Mouse (Mus musculus) intestine, embryonic 15.5 days (tissue): Measurements from ENCODE around the gene Slit3. TPM values are rescaled to one million over a fixed set of nuclear protein-coding genes. Genes with fewer than 3 reads are reported as not detected.

ENCODE experiments used
- ATAC-seq: fragments of 200-750 bp; cut with Nextera tagmentation; 2 replicates; pipeline ENCODE4 v1.8.0; 2017; ENCODE audit warnings: moderate TSS enrichment, moderate library complexity
- H3K27ac ChIP-seq: fragments of 300-500 bp; sonication (generic); 2 replicates; pipeline ENCODE4 v1.5.1; 2015; ENCODE audit warnings: mild to moderate bottlenecking, inconsistent platforms
- H3K27me3 ChIP-seq: fragments of 300-500 bp; sonication (generic); replicated peaks from 2 replicates; pipeline ENCODE4 v1.6.1; 2015; ENCODE audit warnings: inconsistent platforms
- H3K36me3 ChIP-seq: fragments of 300-500 bp; sonication (generic); 2 replicates; pipeline ENCODE4 v1.6.1; 2015; ENCODE audit warnings: inconsistent platforms
- H3K4me1 ChIP-seq: fragments of 300-500 bp; sonication (generic); replicated peaks from 2 replicates; pipeline ENCODE4 v1.6.1; 2015; ENCODE audit warnings: inconsistent platforms
- H3K4me2 ChIP-seq: fragments of 300-500 bp; sonication (generic); replicated peaks from 2 replicates; pipeline ENCODE4 v1.6.1; 2015; ENCODE audit warnings: mild to moderate bottlenecking, inconsistent platforms
- H3K4me3 ChIP-seq: fragments of 300-500 bp; sonication (generic); replicated peaks from 2 replicates; pipeline ENCODE4 v1.5.1; 2015; ENCODE audit warnings: inconsistent platforms
- H3K9ac ChIP-seq: fragments of 300-500 bp; sonication (generic); 2 replicates; pipeline ENCODE4 v1.6.1; 2015; ENCODE audit warnings: inconsistent platforms
- H3K9me3 ChIP-seq: fragments of 300-500 bp; sonication (generic); 2 replicates; pipeline ENCODE4 v1.6.1; 2016; ENCODE audit warnings: inconsistent platforms
- WGBS: fragments of 180-500 bp; shearing (Covaris S2); methylation state at CpG from one replicate; pipeline ENCODE4 v1.1.7; 2015; 5-methylcytosine and 5-hydroxymethylcytosine counted together
- polyA plus RNA-seq: library from polyadenylated mRNA; unstranded; fragments of >200 nt; fragmentation: Nextera tagmentation; extraction: Ambion mirVana; gene quantifications from 2 replicates; pipeline ENCODE4 v1.2.1, GENCODE M21; 2015

The Slit3 gene
- polyA plus RNA-seq, 1 experiment from 2014 or later = 15.9 TPM

- 23% methylated on average over 31 of the region's 31 CpGs for WGBS
- Histone ChIP-seq H3K4me1 (peaks cover 3% of the 10 kb centered on the region; the same call in 1 of the 2 replicates), H3K27me3 (no peaks in the 10 kb centered on the region; the same call in 1 of the 2 replicates), H3K4me2 (peak overlapping the region; percentile 54), H3K27ac (no peak overlapping the region), H3K36me3 (no peaks in the 10 kb centered on the region), H3K9ac (0 out of 2 replicates have a peak overlapping the region, but pooled peaks have one; percentile 23), H3K9me3 (no peaks in the 10 kb centered on the region), H3K4me3 (peak overlapping the region; percentile 22)
- ATAC-seq = 0 out of 2 replicates have a peak, but pooled peaks have one; percentile 28
These were observed 423.4 kb downstream of the Slit3 start for GRCm38 (mm10) chr11:35544112-35545064.

- whole genome bisulfite sequencing = 42% methylated on average over 7 of the region's 7 CpGs
These were observed 425.2 kb downstream of the Slit3 start for GRCm38 (mm10) chr11:35546081-35546822.

GRCm38 (mm10) chr11:35550036-35550435 lies 429.0 kb downstream of the Slit3 start:
- H3K4me3 ChIP-seq = no peak overlapping the region
- peaks cover 4% of the 10 kb centered on the region; the same call in 1 of the 2 replicates for H3K4me1 ChIP-seq
- no peak for ATAC-seq
- no peaks in the 10 kb centered on the region for H3K9me3 ChIP-seq
- no peaks in the 10 kb centered on the region for H3K36me3 ChIP-seq
- no peak overlapping the region for H3K27ac ChIP-seq
- H3K27me3 ChIP-seq = no peaks in the 10 kb centered on the region
- WGBS = 86% methylated on average over 9 of the region's 9 CpGs
- H3K9ac ChIP-seq = no peak overlapping the region
- H3K4me2 ChIP-seq = no peak overlapping the region

More at GRCm38 (mm10) chr11:35546081-35546822, 425.2 kb downstream of the Slit3 start:
- Histone ChIP-seq H3K9me3 (no peaks in the 10 kb centered on the region), H3K4me1 (peaks cover 7% of the 10 kb centered on the region), H3K36me3 (no peaks in the 10 kb centered on the region), H3K9ac (no peak overlapping the region), H3K4me2 (no peak overlapping the region), H3K4me3 (no peak overlapping the region), H3K27ac (no peak overlapping the region), H3K27me3 (no peaks in the 10 kb centered on the region; the same call in 1 of the 2 replicates)
- no peak for ATAC-seq

GRCm38 (mm10) chr11:35556192-35556591 lies 435.2 kb downstream of the Slit3 start:
- H3K9ac ChIP-seq = no peak overlapping the region
- H3K27me3 ChIP-seq = no peaks in the 10 kb centered on the region
- H3K27ac ChIP-seq = no peak overlapping the region
- 68% methylated on average over 11 of the region's 11 CpGs for WGBS
- no peaks in the 10 kb centered on the region for H3K36me3 ChIP-seq
- no peak overlapping the region for H3K4me3 ChIP-seq
- no peaks in the 10 kb centered on the region for H3K4me1 ChIP-seq
- H3K4me2 ChIP-seq = no peak overlapping the region
- no peaks in the 10 kb centered on the region for H3K9me3 ChIP-seq
- no peak for ATAC-seq

- 83% methylated on average over 8 of the region's 8 CpGs for WGBS
- Histone ChIP-seq H3K9ac (no peak overlapping the region), H3K4me1 (no peaks in the 10 kb centered on the region), H3K9me3 (no peaks in the 10 kb centered on the region), H3K4me2 (no peak overlapping the region), H3K4me3 (no peak overlapping the region), H3K27me3 (no peaks in the 10 kb centered on the region), H3K36me3 (no peaks in the 10 kb centered on the region), H3K27ac (no peak overlapping the region)
- ATAC-seq = no peak
These were observed 436.5 kb downstream of the Slit3 start for GRCm38 (mm10) chr11:35557476-35557875.

- 89% methylated on average over 2 of the region's 2 CpGs for WGBS
- H3K9me3 ChIP-seq = no peaks in the 10 kb centered on the region
- no peaks in the 10 kb centered on the region for H3K36me3 ChIP-seq
- H3K27ac ChIP-seq = no peak overlapping the region
- H3K4me3 ChIP-seq = no peak overlapping the region
- ATAC-seq = no peak
- no peak overlapping the region for H3K4me2 ChIP-seq
- no peaks in the 10 kb centered on the region for H3K4me1 ChIP-seq
- H3K27me3 ChIP-seq = no peaks in the 10 kb centered on the region
- H3K9ac ChIP-seq = no peak overlapping the region
These were observed 437.3 kb downstream of the Slit3 start for GRCm38 (mm10) chr11:35558311-35558710.

GRCm38 (mm10) chr11:35559386-35559785 lies 438.4 kb downstream of the Slit3 start:
- H3K4me2 ChIP-seq = no peak overlapping the region
- no peaks in the 10 kb centered on the region for H3K4me1 ChIP-seq
- WGBS = 60% methylated on average over 3 of the region's 3 CpGs
- no peaks in the 10 kb centered on the region for H3K36me3 ChIP-seq
- no peak overlapping the region for H3K9ac ChIP-seq
- no peak overlapping the region for H3K27ac ChIP-seq
- no peak overlapping the region for H3K4me3 ChIP-seq
- H3K27me3 ChIP-seq = no peaks in the 10 kb centered on the region
- ATAC-seq = no peak
- H3K9me3 ChIP-seq = no peaks in the 10 kb centered on the region

GRCm38 (mm10) chr11:35561760-35562159 lies 440.7 kb downstream of the Slit3 start:
- ATAC-seq = no peak
- Histone ChIP-seq H3K9ac (no peak overlapping the region), H3K27me3 (no peaks in the 10 kb centered on the region), H3K4me1 (no peaks in the 10 kb centered on the region), H3K27ac (no peak overlapping the region), H3K36me3 (no peaks in the 10 kb centered on the region), H3K4me2 (no peak overlapping the region), H3K9me3 (no peaks in the 10 kb centered on the region), H3K4me3 (no peak overlapping the region)
- WGBS = 62% methylated on average over 9 of the region's 9 CpGs

GRCm38 (mm10) chr11:35565322-35565721 lies 444.3 kb downstream of the Slit3 start:
- Histone ChIP-seq H3K4me1 (no peaks in the 10 kb centered on the region), H3K9ac (no peak overlapping the region), H3K27me3 (no peaks in the 10 kb centered on the region), H3K9me3 (no peaks in the 10 kb centered on the region), H3K4me3 (no peak overlapping the region), H3K36me3 (no peaks in the 10 kb centered on the region), H3K4me2 (no peak overlapping the region), H3K27ac (no peak overlapping the region)
- ATAC-seq = no peak
- whole genome bisulfite sequencing = 61% methylated on average over 6 of the region's 6 CpGs

GRCm38 (mm10) chr11:35566686-35567085 lies 445.7 kb downstream of the Slit3 start:
- Histone ChIP-seq H3K9me3 (no peaks in the 10 kb centered on the region), H3K4me1 (no peaks in the 10 kb centered on the region), H3K4me2 (no peak overlapping the region), H3K4me3 (no peak overlapping the region), H3K27me3 (no peaks in the 10 kb centered on the region), H3K27ac (no peak overlapping the region), H3K9ac (no peak overlapping the region), H3K36me3 (no peaks in the 10 kb centered on the region)
- WGBS = 64% methylated on average over 3 of the region's 3 CpGs
- no peak for ATAC-seq

GRCm38 (mm10) chr11:35569126-35569916 lies 448.3 kb downstream of the Slit3 start:
- no peaks in the 10 kb centered on the region for H3K27me3 ChIP-seq
- WGBS = 77% methylated on average over 6 of the region's 6 CpGs

GRCm38 (mm10) chr11:35569957-35570356 lies 448.9 kb downstream of the Slit3 start:
- H3K27me3 ChIP-seq = no peaks in the 10 kb centered on the region
- H3K9me3 ChIP-seq = no peaks in the 10 kb centered on the region
- H3K36me3 ChIP-seq = no peaks in the 10 kb centered on the region
- no peak overlapping the region for H3K9ac ChIP-seq
- no peaks in the 10 kb centered on the region for H3K4me1 ChIP-seq
- H3K4me2 ChIP-seq = no peak overlapping the region
- WGBS = 81% methylated on average over 11 of the region's 11 CpGs
- no peak for ATAC-seq
- no peak overlapping the region for H3K27ac ChIP-seq
- no peak overlapping the region for H3K4me3 ChIP-seq

More at GRCm38 (mm10) chr11:35569126-35569916, 448.3 kb downstream of the Slit3 start:
- no peaks in the 10 kb centered on the region for H3K4me1 ChIP-seq
- no peak overlapping the region for H3K4me2 ChIP-seq
- no peaks in the 10 kb centered on the region for H3K36me3 ChIP-seq
- no peak overlapping the region for H3K4me3 ChIP-seq
- no peak overlapping the region for H3K9ac ChIP-seq
- H3K9me3 ChIP-seq = no peaks in the 10 kb centered on the region
- H3K27ac ChIP-seq = no peak overlapping the region
- no peak for ATAC-seq
